Mouse (Mus musculus): ENCODE data around the gene Wrap73. TPM values are rescaled to one million over a fixed set of nuclear protein-coding genes. Genes with fewer than 3 reads are reported as not detected.

Wrap73 gene
- 10 to 100 TPM; 31.3 to 34.8 TPM for total RNA-seq (2021)
- long read RNA-seq, experiment 1, transcript Wrap73-201 (12 exons, 1,598 nt): major isoform, 30 of 35 reads
- long read RNA-seq, experiment 1, partial matches to known transcripts: 0 of 35 reads
- long read RNA-seq, experiment 1, other reads (novel, unspliced or antisense): 5 of 35 reads
- long read RNA-seq, experiment 2, transcript Wrap73-201 (12 exons, 1,598 nt): major isoform, 29 of 38 reads
- long read RNA-seq, experiment 2, partial matches to known transcripts: 4 of 38 reads
- long read RNA-seq, experiment 2, other reads (novel, unspliced or antisense): 5 of 38 reads

DNA sequence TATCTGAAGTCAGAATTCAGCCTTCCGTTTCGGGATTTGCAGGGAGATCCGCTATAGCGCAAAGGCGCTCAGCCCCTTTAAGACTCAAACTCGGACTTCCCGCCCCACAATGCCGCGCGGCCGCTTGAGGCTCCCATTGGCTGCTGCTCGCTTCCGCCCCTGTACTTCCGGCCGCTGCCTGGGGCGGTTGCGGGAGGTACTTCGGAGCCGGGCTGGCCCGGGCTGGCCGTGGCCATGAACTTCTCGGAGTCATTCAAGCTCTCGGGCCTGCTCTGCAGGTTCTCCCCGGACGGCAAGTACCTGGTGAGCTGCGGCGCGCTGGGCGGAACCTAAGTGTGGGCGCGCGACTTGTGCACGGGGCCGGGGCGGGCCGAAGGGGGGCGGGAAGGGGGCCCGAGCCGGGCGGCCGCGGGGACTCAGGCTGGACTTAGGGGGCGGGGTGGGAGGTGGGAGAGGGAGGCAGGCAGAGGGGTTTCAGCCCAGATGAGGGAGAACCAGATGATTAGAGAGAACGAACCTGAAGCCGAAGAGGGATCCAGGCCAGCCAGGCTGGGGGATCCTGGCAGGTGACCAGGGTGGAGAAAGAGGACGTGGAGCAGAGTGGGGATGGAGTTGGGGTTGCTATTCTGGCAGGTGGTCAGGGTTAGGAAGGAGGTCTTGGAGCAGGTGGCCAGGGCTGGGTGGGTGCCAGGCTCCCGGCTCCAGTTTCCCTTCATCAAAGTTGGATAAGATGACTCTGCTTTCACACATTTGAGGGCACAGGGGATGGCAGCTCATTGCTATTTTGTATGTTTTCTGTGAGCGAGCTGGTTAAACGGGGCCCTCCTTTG, at the start of gene Wrap73:
TSS of gene Wrap73 (plus strand) at position 162 of the 830 bp plus-strand sequence.
- DNase-seq (ENCODE audit: low spot score in 2 of 2): peak; percentile 89 to 92

DNA sequence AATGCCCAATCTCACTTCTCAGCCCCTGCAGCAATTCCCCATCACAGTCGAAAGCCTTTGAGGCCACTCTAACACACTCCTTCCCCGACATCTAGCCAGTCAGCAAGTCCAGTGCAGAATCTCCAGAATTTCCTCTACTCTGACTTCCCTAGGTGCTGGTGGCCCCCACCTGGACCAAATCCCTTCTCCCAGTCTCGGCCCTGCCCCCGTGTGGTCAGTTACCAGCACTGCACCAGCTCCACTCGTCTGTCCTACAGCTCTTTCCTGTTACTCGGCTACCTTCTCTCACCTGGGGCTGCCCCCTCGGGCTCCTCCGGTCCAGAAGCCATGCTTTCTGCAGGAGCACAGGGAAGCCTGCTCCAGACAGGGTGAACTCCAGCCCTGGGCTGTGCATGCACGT, 49.0 kb upstream of the Wrap73 start:
- peak; percentile 51 to 68 for DNase-seq (ENCODE audit: low spot score in 2 of 2)

DNA sequence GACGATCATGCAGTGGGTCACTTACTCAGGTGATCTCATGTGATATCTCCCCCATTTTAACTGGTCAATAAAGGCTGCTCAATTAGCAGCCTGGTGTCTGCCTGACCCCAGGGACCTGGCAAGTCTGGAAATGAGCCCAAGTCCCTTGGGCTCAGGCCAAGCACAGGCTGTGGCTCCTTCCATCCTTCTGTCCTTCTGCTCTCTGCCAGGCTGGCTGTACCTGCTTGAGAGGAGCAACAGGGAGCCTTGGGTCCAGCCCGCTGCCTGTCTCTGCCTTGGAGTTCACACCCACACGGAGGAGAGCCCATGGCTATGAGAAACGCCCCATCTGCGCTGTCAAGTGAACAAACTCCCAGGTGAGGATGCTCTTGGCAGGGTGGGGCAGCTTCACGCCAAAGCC, 46.1 kb upstream of the Wrap73 start:
- DNase-seq (ENCODE audit: low spot score in 2 of 2): no peak

DNA sequence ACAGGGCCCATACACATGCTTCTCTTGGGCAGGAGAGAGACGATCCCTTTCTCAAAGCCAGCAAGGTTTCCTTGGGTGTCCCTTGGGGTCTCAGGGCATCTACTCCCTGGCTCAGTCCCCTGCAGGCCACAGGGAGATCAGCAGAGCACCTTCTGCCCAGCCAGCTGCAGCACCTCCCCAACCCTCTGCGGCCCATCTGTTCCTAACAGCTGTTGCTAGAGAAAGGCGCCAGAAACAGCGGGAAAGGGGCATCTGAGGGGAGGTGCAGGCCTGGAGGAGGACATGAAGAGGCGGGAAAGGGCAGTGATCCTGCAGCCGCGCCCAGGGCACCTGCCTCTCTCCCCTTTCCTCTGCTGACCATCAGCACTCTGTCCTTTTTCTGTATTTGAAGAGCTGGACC, 42.8 kb upstream of the Wrap73 start:
- DNase-seq (ENCODE audit: low spot score in 2 of 2): no peak

DNA sequence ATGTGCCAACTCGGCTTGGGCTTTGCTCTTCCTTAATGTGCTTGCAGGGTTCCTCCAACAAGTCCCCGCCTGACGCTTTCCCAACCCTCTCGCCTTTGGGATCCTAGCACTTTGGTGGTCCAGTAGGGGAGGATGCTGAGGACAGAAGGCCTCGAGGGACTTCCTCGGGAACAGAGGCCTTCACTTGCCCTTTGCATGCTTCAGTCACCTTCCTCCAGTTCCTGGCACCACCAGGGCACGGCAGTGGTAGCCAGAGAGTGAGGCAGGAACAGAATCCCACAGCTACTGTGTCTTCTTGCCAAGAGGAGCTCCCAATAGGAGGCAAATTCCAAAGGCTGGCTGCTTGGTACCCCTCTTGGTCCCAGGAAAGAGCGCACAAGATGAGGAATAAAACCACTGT, 38.8 kb upstream of the Wrap73 start:
- no peak for DNase-seq (ENCODE audit: low spot score in 2 of 2)

DNA sequence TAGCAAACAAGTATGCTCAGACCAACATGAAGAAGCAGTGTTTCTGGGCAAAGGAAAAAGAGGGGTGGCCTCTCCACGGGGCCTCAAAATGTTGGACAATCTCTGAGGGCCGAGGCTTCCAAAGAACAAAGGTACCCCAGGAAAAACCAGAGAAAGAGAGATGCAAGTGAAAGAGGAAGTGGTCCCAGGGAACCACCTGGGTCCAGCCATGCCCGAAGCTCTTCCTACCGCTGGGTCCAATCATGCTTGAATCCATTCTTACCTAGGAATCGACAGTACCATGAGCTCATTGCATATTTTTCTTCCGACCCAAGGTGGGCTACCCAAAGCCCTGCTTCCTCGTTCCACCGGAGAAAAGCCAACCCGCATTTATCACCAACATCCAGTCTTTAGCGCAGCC, 38.3 kb upstream of the Wrap73 start:
- no peak for DNase-seq (ENCODE audit: low spot score in 2 of 2)

DNA sequence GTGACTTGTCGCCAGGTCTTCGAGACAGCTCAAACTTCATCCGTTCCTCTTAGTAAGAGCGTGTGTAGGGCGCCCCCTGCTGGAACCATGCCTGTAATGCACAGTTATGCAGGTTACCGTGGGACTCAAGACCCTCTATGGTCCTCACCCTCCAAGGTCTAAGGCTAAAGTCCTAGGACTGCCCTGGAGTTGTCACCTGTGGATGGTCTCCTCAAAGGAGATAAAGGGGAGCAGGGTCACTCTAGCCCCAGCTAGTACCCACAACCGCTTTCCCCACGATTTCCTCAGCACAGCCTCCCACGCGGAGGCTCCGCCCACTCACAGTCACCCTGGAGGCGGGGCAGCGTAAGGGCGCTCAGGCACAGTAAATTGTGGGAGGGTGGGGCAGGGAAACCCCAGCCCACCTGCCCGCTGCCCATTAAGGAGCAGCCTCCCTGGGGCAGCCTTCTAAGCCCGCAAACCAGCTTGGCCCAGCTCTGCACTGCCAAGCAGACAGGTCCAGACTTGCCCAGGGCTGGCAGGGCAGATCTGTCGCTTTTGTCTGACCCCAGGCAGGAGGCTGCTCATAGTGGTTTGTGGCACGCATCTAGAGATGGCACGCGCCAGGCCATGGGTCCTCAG, 36.7 kb upstream of the Wrap73 start:
- peak; percentile 56 to 77 for DNase-seq (ENCODE audit: low spot score in 2 of 2)

DNA sequence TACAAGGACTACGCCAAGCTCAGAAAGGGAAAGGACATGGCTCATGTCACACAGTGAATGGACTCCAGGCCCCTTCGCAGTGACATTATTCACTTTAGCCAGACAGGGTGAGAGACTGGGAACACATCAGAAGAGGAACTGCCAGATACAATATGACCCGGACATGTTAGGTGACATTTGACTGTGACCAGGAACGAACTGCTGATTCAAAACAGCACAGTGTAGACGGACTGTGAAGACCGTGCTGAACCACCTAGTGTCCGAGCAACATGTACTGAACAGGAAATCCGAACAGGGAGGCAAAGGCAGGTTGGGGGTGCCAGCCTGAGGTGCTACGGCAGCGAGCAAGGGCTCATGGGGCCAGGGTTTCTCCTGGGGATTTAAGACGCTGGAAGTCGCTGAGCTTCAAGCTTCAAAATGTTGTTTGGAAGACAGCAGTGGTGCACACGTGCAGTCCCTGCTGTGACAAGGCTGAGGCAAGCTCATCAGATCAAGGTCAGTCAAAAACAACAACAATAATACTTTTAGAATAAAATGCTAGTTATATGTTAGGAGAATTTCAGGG, 35.6 kb upstream of the Wrap73 start:
- no peak for DNase-seq (ENCODE audit: low spot score in 2 of 2)

DNA sequence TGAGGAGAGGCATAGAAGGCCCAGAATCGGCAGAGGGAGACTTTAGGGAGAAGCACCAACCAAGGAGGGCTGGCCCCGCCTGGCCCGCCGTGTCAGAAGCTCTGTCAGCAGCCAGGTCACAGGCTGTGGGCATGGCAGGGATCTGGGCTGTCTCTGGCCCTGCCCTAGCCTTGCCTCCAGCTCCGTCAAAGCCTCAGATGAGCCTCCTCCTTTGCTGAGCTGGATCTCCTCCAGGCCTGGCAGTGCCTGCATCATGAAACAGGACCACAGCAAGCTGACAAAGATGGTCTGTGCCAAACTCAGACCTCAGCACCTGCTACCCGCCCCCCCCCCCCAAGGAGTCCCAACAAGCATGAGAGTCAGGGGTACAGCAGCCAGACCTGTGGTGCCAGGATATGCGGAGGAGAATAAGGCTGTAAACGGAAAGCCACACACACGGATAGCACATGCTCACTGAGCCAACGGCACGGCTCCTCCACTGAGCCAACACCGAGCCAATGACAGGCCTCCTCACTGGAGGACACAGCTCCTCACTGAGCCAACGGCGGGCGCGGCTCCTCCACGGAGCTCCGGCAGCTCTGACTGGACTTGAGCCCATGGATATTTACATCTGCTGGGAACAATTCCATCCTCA, 32.8 kb upstream of the Wrap73 start:
- DNase-seq (ENCODE audit: low spot score in 2 of 2): peak; percentile 47 to 55

DNA sequence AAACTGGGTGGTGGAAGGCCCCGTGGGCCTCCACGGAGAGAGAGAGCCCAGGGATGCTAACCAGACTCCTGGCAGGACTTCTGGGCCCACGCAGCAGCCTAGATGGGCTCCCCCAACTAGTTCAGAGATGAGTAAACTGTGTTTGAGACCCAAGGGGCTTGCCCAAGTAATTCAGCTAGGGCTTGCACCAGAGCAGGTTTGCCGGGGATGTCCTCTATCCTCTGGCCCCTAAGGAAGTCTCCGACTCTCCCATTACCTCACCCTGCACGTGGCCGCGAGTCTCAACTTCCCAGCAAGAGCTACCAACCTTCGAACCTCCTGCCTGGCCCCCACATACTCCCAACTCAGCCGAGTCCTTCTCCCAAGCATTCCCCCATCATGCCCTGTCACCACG, 32.3 kb upstream of the Wrap73 start:
- no peak for DNase-seq (ENCODE audit: low spot score in 2 of 2)

DNA sequence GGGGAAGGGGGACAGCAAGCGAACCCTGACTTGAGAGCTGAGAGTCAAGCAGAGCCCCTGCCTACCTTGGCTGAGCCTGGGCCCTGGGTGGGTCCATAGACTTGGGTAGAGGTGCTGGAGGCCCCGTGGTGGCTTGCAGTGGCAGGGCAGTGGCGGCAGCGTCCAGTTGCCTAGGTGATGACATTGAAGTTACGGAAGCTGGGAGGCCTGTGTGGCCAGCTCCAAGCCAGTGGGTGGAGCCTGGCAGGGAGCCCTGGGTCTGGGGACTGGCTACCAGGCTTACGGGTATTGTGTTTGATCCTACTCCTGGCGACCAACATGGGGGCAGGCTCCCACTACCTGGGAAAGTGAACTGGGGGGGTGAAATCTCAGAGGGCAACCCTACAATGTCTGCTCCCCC, 25.8 kb upstream of the Wrap73 start:
- DNase-seq (ENCODE audit: low spot score in 2 of 2): no peak

DNA sequence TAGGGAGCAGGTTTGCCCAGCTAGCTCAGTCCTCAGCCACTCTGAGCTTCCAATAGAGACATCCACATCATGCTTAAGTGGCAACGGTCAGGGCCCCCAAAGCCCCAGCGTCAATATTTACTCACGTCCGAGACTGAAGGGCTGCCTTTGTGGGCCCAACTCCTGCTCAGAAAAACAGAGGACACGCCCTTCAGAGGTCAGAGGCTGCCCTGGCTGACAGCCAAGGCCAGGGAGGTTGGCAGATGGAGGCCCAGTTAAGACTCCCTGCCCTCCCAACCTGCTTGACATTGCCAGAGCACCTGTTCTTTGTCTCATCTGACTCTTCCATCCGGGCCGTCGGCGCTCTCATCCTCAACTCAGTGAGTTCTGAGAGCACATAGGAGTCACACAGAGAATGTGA, 23.4 kb upstream of the Wrap73 start:
- DNase-seq (ENCODE audit: low spot score in 2 of 2): no peak

DNA sequence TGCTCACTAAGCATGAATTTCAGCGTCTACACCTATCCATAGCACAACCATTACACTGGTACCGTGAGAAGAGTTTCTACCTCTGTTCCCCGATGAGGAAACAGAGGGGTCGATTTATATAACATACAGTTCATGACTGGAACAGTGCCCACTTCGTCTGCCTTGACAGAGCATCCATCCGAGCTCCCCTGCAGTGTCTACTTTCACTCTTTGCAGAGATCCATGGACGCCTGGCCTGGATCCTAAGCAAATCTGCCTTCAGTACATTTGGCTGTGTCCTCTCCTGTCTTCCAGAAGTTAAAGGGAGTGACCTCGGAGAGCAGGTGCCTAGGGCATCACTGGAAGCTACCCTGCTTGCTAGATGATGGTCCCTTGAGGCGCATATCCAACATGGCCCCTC, 23.0 kb upstream of the Wrap73 start:
- DNase-seq (ENCODE audit: low spot score in 2 of 2): no peak

DNA sequence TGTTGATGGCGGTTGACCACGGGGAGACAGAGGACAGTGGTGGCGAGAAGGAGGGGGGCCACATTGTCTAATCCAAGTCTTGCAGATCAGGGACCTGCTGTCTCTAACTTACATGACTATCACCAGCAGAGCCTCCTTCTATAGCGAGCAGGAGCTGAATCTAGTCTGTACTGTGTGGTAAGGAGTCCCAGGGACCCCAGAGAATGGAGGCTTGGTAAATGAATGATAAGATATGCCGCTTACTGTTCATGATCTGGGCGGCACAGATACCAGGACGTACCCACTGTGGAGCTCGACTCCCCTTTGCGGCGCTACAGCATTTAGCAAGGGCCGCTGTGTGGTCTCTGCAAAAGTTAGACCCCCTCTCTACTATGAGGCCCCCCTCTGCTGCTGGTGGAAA, 20.4 kb upstream of the Wrap73 start:
- DNase-seq (ENCODE audit: low spot score in 2 of 2): no peak

DNA sequence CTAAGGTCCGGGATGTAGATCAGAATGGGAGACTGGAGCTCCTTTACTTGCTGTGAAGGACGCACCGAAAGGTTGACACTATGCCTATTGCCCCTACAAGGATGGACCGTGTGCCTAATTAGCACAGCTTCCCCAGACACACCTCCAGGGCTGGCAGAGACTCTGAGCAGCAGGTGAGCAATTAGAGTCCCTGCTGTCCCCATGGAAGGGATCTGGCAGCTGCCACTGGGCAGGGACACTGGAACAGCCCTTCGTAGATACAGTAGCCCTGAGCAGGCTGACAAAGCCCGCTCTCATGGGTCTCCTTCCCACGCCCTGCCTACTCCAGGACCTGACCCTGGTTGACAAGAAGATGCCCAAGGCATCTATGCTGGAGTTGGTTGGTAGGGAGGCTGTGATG, 19.8 kb upstream of the Wrap73 start:
- no peak for DNase-seq (ENCODE audit: low spot score in 2 of 2)

DNA sequence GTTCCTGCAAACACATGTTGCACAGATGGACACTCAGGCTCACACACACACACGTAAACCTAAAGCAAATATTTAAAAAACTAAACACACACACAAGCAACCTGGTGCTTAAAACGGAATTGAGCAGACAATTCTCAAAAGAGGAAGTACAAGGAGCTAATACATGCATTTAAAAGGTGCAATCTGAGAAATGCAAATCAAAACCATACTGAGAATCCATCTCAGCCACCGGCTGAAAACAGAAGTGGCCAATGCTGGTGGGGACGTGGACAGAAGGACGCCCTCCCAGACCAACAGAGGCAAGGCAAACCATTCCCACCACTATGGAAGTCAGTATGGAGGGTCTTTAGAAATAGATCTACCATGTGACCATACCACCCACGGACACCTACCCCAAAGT, 18.6 kb upstream of the Wrap73 start:
- DNase-seq (ENCODE audit: low spot score in 2 of 2): no peak

DNA sequence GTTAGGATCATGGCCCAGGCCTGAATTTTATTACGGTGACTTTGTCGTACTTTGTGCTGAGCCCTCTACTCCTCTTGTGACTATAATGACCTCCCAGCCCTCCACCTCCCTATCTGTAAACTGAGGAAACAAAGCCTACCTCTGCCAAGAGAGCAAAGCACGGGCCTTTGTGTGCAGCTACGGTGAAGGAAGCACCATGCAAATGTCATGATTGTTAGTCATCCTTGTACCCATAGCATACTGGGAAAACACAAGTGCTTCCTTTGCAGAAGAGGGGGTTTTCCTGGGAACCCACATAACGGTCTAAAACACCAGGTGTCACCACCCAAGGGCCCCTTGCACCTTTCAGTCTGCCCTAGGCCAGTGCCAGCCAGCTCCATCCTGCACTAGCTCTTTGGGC, 17.0 kb upstream of the Wrap73 start:
- no peak for DNase-seq (ENCODE audit: low spot score in 2 of 2)

DNA sequence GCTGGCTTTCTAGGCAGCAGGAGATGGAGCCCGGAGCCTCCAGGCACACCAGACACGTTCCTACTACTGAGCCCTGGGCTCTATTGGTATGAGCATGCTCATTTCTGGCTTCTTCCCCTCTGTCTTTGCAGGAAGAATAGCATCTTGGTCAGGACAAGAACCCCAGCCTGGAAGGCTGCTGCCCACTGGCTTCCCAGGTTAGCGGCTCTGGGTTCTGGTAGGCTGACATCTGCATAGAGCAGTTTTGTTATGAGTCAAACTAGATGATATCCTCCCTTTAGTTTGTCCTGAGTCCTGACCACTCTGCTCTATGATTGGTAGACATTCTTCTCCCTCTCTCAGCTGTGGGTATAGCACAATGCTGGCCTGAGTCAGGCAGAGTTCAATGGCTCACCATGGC, 14.9 kb upstream of the Wrap73 start:
- DNase-seq (ENCODE audit: low spot score in 2 of 2): no peak

DNA sequence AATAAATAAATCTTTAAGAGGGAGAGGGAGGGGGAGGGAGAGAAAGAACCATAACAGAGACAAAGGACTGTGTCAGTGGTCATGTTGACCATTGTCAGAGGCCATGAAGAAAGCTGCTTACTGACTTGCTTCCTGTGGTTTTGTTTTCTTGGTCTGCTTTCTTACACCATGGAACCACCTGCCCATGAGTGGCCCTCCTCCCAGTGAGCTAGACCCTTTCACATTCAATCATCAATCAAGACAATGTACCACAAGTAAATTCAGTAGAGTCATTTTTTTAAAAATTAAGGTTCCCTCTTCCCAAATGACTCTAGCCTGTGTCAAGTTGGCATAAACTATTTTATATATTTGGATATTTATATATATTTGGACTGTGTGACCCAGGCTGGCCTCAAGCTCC, 12.2 kb upstream of the Wrap73 start:
- no peak for DNase-seq (ENCODE audit: low spot score in 2 of 2)

DNA sequence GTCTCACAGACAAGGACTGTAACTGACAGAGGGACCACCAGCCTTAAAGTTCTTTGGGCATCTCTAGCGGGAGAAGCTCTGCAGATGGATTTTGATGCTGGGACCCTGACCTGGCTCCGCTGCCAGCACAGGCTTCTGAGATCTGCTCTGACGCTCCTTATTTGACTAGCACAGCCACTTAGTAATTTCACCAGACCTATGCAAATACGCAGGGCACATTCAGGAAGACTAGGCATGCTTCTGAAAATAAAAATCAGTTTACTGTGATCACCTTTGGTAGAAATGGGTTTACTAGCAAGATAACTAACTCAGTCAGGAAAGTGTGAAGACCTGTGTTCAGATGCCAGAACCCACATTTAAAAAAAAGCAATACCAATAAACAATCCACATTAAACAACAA, 10.3 kb upstream of the Wrap73 start:
- DNase-seq (ENCODE audit: low spot score in 2 of 2): no peak

DNA sequence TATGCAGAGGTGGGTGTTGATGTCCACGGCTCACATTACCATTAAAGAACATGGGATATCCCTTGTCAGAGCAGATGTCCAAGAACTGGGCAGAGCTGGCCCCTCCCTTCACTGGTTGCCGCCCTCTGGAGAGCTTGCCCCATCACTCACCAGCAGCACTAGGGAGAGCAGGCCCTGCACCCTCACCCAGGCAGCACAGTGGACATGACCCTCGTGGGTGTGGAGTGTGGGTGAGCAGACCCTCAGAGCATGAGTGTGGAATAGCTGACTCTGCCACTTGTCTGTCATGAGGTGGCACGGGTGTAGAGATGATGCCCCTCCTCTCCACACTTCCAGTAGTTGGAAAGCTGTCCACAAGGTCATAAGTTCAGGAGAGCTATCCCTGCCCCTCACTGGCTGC, 7.4 kb upstream of the Wrap73 start:
- no peak for DNase-seq (ENCODE audit: low spot score in 2 of 2)

DNA sequence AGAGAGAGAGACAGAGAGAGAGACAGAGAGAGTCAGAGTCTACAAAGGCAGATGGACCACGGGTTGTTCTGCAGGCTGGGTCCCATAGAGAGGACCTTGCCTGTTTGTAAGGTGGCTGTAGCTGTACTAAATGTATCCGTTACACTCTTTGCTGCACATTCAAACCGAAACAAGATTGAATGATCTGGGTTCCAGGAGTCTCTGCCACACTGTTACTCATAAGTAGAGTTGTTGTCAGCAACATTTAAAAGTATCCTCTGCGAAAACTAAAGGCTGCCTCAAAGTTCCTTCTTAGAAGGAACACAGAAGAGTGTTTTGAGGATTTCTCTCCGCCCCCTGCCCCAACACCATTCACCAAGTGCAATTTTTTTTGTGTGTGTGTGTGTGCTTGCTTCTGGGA, 5.0 kb upstream of the Wrap73 start:
- DNase-seq (ENCODE audit: low spot score in 2 of 2): no peak
